Mouse (Mus musculus) intestine, embryonic 14.5 days (tissue): ENCODE measurements at regions not wholly inside any gene's neighbourhood (a gene's known extent, or its start where the extent isn't known, plus 50 kb on each side); places are given as distances from the start of the nearest gene placed in this dataset.
"Not testable (repeated sequence)": the region's sequence is repeated elsewhere in the genome, so short reads cannot be mapped to it uniquely, and the experiment has no call there.

Experiments
- ATAC-seq: fragments of 200-750 bp; cut with Nextera tagmentation; replicated peaks from 2 replicates; pipeline ENCODE4 v1.8.0; 2017; ENCODE audit warnings: low read depth, moderate number of reproducible peaks, moderate TSS enrichment, moderate library complexity; ENCODE audit not compliant: low FRiP score, low TSS enrichment
- DNase-seq: peaks from one replicate; pipeline ENCODE4 v3.0.0-alpha.2; 2018; ENCODE audit warnings: low spot score
- H3K27ac ChIP-seq: fragments of 300-500 bp; sonication (generic); 2 replicates; pipeline ENCODE4 v1.5.1; 2014; ENCODE audit warnings: low read depth, mild to moderate bottlenecking, control low read depth
- H3K27me3 ChIP-seq: fragments of 300-500 bp; sonication (generic); replicated peaks from 2 replicates; pipeline ENCODE4 v1.6.1; 2014; ENCODE audit warnings: low read length, control low read depth; ENCODE audit not compliant: control insufficient read depth, insufficient read depth
- H3K36me3 ChIP-seq: fragments of 300-500 bp; sonication (generic); 2 replicates; pipeline ENCODE4 v1.6.1; 2014; ENCODE audit warnings: low read length, control low read depth; ENCODE audit not compliant: control insufficient read depth, insufficient read depth
- H3K4me1 ChIP-seq: fragments of 300-500 bp; sonication (generic); replicated peaks from 2 replicates; pipeline ENCODE4 v1.6.1; 2014; ENCODE audit warnings: low read length, control low read depth, mixed read lengths; ENCODE audit not compliant: control insufficient read depth, insufficient read depth
- H3K4me2 ChIP-seq: fragments of 300-500 bp; sonication (generic); 2 replicates; pipeline ENCODE4 v1.6.1; 2014; ENCODE audit warnings: low read length
- H3K4me3 ChIP-seq: fragments of 300-500 bp; sonication (generic); 2 replicates; pipeline ENCODE4 v1.5.1; 2014; ENCODE audit warnings: low read depth, low read length, control low read depth, mixed read lengths
- H3K9ac ChIP-seq: fragments of 300-500 bp; sonication (generic); 2 replicates; pipeline ENCODE4 v1.6.1; 2014; ENCODE audit warnings: mild to moderate bottlenecking, low read length
- H3K9me3 ChIP-seq: fragments of 300-500 bp; sonication (generic); 2 replicates; pipeline ENCODE4 v1.6.1; 2016; ENCODE audit warnings: low read length, control low read depth; ENCODE audit not compliant: control insufficient read depth
- WGBS: fragments of 180-500 bp; shearing (Covaris S2); extraction: QIAGEN DNeasy Blood & Tissue Kit; methylation state at CpG from one replicate; pipeline ENCODE4 v1.1.7; 2014; 5-methylcytosine and 5-hydroxymethylcytosine counted together

GRCm38 (mm10) chr6:37645551-37645950 lies 115.6 kb downstream of the Akr1d1 start:
- Histone ChIP-seq H3K27me3 (no peaks in the 10 kb centered on the region), H3K36me3 (no peaks in the 10 kb centered on the region), H3K4me1 (peaks cover 4% of the 10 kb centered on the region; the same call in 1 of the 2 replicates), H3K27ac (peak overlapping the region; percentile 64), H3K4me2 (peak overlapping the region; percentile 51), H3K9ac (0 out of 2 replicates have a peak overlapping the region, but pooled peaks have one; percentile 3), H3K9me3 (no peaks in the 10 kb centered on the region), H3K4me3 (no peak overlapping the region)
- DNase-seq: peak; percentile 68
- WGBS: 20% methylated on average over 14 of the region's 14 CpGs
- ATAC-seq: no peak

GRCm38 (mm10) chr6:37657300-37657699 lies 127.3 kb downstream of the Akr1d1 start:
- 93% methylated on average over 3 of the region's 3 CpGs for WGBS

GRCm38 (mm10) chr6:37658021-37658650 lies 128.2 kb downstream of the Akr1d1 start:
- Histone ChIP-seq H3K27ac (no peak overlapping the region), H3K9me3 (no peaks in the 10 kb centered on the region), H3K36me3 (no peaks in the 10 kb centered on the region), H3K4me2 (no peak overlapping the region), H3K27me3 (no peaks in the 10 kb centered on the region), H3K9ac (no peak overlapping the region), H3K4me3 (no peak overlapping the region), H3K4me1 (no peaks in the 10 kb centered on the region)
- ATAC-seq (no peak), DNase-seq (no peak)
- 49% methylated on average over 6 of the region's 6 CpGs for WGBS

More at GRCm38 (mm10) chr6:37657300-37657699, 127.3 kb downstream of the Akr1d1 start:
- H3K27me3 ChIP-seq, H3K36me3 ChIP-seq, H3K4me3 ChIP-seq, H3K9me3 ChIP-seq, H3K4me2 ChIP-seq, H3K27ac ChIP-seq, DNase-seq, H3K9ac ChIP-seq, ATAC-seq, H3K4me1 ChIP-seq: not testable (repeated sequence)

- Histone ChIP-seq H3K9ac (no peak overlapping the region), H3K36me3 (no peaks in the 10 kb centered on the region), H3K4me2 (no peak overlapping the region), H3K4me1 (no peaks in the 10 kb centered on the region), H3K27ac (no peak overlapping the region), H3K27me3 (no peaks in the 10 kb centered on the region), H3K4me3 (no peak overlapping the region), H3K9me3 (no peaks in the 10 kb centered on the region)
- ATAC-seq (no peak), DNase-seq (no peak)
- WGBS: 14% methylated on average over 2 of the region's 2 CpGs
These were observed 132.8 kb downstream of the Akr1d1 start for GRCm38 (mm10) chr6:37662747-37663146.

GRCm38 (mm10) chr6:37665576-37665975 lies 135.6 kb downstream of the Akr1d1 start:
- 74% methylated on average over 5 of the region's 5 CpGs for WGBS
- no peak overlapping the region for H3K4me3 ChIP-seq
- no peak overlapping the region for H3K27ac ChIP-seq
- H3K4me2 ChIP-seq: no peak overlapping the region
- no peaks in the 10 kb centered on the region for H3K9me3 ChIP-seq
- H3K9ac ChIP-seq: no peak overlapping the region
- H3K36me3 ChIP-seq: no peaks in the 10 kb centered on the region
- DNase-seq (no peak), ATAC-seq (no peak)
- H3K4me1 ChIP-seq: no peaks in the 10 kb centered on the region
- no peaks in the 10 kb centered on the region for H3K27me3 ChIP-seq

- Histone ChIP-seq H3K9me3 (no peaks in the 10 kb centered on the region), H3K4me3 (no peak overlapping the region), H3K36me3 (no peaks in the 10 kb centered on the region), H3K4me2 (no peak overlapping the region), H3K4me1 (no peaks in the 10 kb centered on the region), H3K27ac (no peak overlapping the region), H3K9ac (no peak overlapping the region), H3K27me3 (no peaks in the 10 kb centered on the region)
- DNase-seq (no peak), ATAC-seq (no peak)
- WGBS: 56% methylated on average over 2 of the region's 2 CpGs
These were observed 139.4 kb downstream of the Akr1d1 start for GRCm38 (mm10) chr6:37669407-37669806.

GRCm38 (mm10) chr6:37670701-37671100 lies 140.7 kb downstream of the Akr1d1 start:
- Histone ChIP-seq H3K4me1 (no peaks in the 10 kb centered on the region), H3K9ac (no peak overlapping the region), H3K4me3 (no peak overlapping the region), H3K27ac (no peak overlapping the region), H3K4me2 (no peak overlapping the region), H3K9me3 (no peaks in the 10 kb centered on the region), H3K36me3 (no peaks in the 10 kb centered on the region), H3K27me3 (no peaks in the 10 kb centered on the region)
- ATAC-seq (no peak), DNase-seq (no peak)
- WGBS: 78% methylated on average over 3 of the region's 3 CpGs

GRCm38 (mm10) chr6:37679871-37680270 lies 149.9 kb downstream of the Akr1d1 start:
- WGBS: 47% methylated on average over 3 of the region's 3 CpGs
- no peak for ATAC-seq

GRCm38 (mm10) chr6:37681331-37681730 lies 151.4 kb downstream of the Akr1d1 start:
- H3K9me3 ChIP-seq, H3K4me2 ChIP-seq, H3K27ac ChIP-seq, H3K4me1 ChIP-seq, ATAC-seq, H3K9ac ChIP-seq, H3K4me3 ChIP-seq, H3K27me3 ChIP-seq, DNase-seq, H3K36me3 ChIP-seq: not testable (repeated sequence)
- 49% methylated on average over 2 of the region's 2 CpGs for WGBS

More at GRCm38 (mm10) chr6:37679871-37680270, 149.9 kb downstream of the Akr1d1 start:
- Histone ChIP-seq H3K36me3 (no peaks in the 10 kb centered on the region), H3K9ac (no peak overlapping the region), H3K4me3 (no peak overlapping the region), H3K4me2 (no peak overlapping the region), H3K9me3 (0 out of 2 replicates have a peak, but pooled peaks cover 7% of the 10 kb centered on the region), H3K4me1 (no peaks in the 10 kb centered on the region), H3K27ac (no peak overlapping the region), H3K27me3 (no peaks in the 10 kb centered on the region)
- DNase-seq: no peak
